Mouse (Mus musculus): ENCODE measurements at regions not wholly inside any gene's neighbourhood (a gene's known extent, or its start where the extent isn't known, plus 50 kb on each side); places are given as distances from the start of the nearest gene placed in this dataset.

GRCm38 (mm10) chr12:12882931-12883553 lies 58.7 kb downstream of the Mycn start:
- H3K4me3 ChIP-seq (ENCODE audit: insufficient read depth, low read length), result no peak overlapping the region
- H3K27ac ChIP-seq (ENCODE audit: insufficient read depth, low read depth, low read length), result no peak overlapping the region
- TF ChIP-seq POLR2A (IDR thresholded peaks at IDR 0.05; ENCODE audit: borderline replicate concordance, low read depth, low read length) (no peak), CTCF (IDR thresholded peaks at IDR 0.05; ENCODE audit: low read depth, low read length) (no peak)
- no peaks in the 10 kb centered on the region for H3K4me1 ChIP-seq (ENCODE audit: control insufficient read depth, insufficient read depth, low read length)

GRCm38 (mm10) chr12:12878031-12878430 lies 63.7 kb downstream of the Mycn start:
- no peaks in the 10 kb centered on the region for H3K4me1 ChIP-seq (ENCODE audit: control insufficient read depth, insufficient read depth, low read length)
- TF ChIP-seq POLR2A (IDR thresholded peaks at IDR 0.05; ENCODE audit: borderline replicate concordance, low read depth, low read length) (no peak), CTCF (IDR thresholded peaks at IDR 0.05; ENCODE audit: low read depth, low read length) (no peak)

GRCm38 (mm10) chr12:12877539-12877938 lies 64.2 kb downstream of the Mycn start:
- Histone ChIP-seq H3K27ac (ENCODE audit: insufficient read depth, low read depth, low read length) (no peak overlapping the region), H3K4me1 (ENCODE audit: control insufficient read depth, insufficient read depth, low read length) (no peaks in the 10 kb centered on the region), H3K4me3 (ENCODE audit: insufficient read depth, low read length) (no peak overlapping the region)
- no peak for TF ChIP-seq POLR2A (IDR thresholded peaks at IDR 0.05; ENCODE audit: borderline replicate concordance, low read depth, low read length)
- TF ChIP-seq CTCF (IDR thresholded peaks at IDR 0.05; ENCODE audit: low read depth, low read length), result no peak

More at GRCm38 (mm10) chr12:12878031-12878430, 63.7 kb downstream of the Mycn start:
- no peak overlapping the region for H3K27ac ChIP-seq (ENCODE audit: insufficient read depth, low read depth, low read length)
- H3K4me3 ChIP-seq (ENCODE audit: insufficient read depth, low read length), result no peak overlapping the region

- Histone ChIP-seq H3K27ac (ENCODE audit: insufficient read depth, low read depth, low read length) (no peak overlapping the region), H3K4me3 (ENCODE audit: insufficient read depth, low read length) (no peak overlapping the region), H3K4me1 (ENCODE audit: control insufficient read depth, insufficient read depth, low read length) (no peaks in the 10 kb centered on the region)
- TF ChIP-seq CTCF (IDR thresholded peaks at IDR 0.05; ENCODE audit: low read depth, low read length), result no peak
- no peak for TF ChIP-seq POLR2A (IDR thresholded peaks at IDR 0.05; ENCODE audit: borderline replicate concordance, low read depth, low read length)
Observed at GRCm38 (mm10) chr12:12875976-12876745, 65.6 kb downstream of the Mycn start.

GRCm38 (mm10) chr12:12873551-12873950 lies 68.2 kb downstream of the Mycn start:
- Histone ChIP-seq H3K27ac (ENCODE audit: insufficient read depth, low read depth, low read length) (no peak overlapping the region), H3K4me1 (ENCODE audit: control insufficient read depth, insufficient read depth, low read length) (no peaks in the 10 kb centered on the region), H3K4me3 (ENCODE audit: insufficient read depth, low read length) (no peak overlapping the region)
- no peak for TF ChIP-seq CTCF (IDR thresholded peaks at IDR 0.05; ENCODE audit: low read depth, low read length)
- no peak for TF ChIP-seq POLR2A (IDR thresholded peaks at IDR 0.05; ENCODE audit: borderline replicate concordance, low read depth, low read length)

GRCm38 (mm10) chr12:12872974-12873373 lies 68.7 kb downstream of the Mycn start:
- H3K4me3 ChIP-seq (ENCODE audit: insufficient read depth, low read length), result no peak overlapping the region
- no peak overlapping the region for H3K27ac ChIP-seq (ENCODE audit: insufficient read depth, low read depth, low read length)
- H3K4me1 ChIP-seq (ENCODE audit: control insufficient read depth, insufficient read depth, low read length), result no peaks in the 10 kb centered on the region
- TF ChIP-seq POLR2A (IDR thresholded peaks at IDR 0.05; ENCODE audit: borderline replicate concordance, low read depth, low read length) (no peak), CTCF (IDR thresholded peaks at IDR 0.05; ENCODE audit: low read depth, low read length) (no peak)

GRCm38 (mm10) chr12:12871272-12871671 lies 70.4 kb downstream of the Mycn start:
- no peak overlapping the region for H3K4me3 ChIP-seq (ENCODE audit: insufficient read depth, low read length)
- TF ChIP-seq CTCF (IDR thresholded peaks at IDR 0.05; ENCODE audit: low read depth, low read length), result no peak
- no peak for TF ChIP-seq POLR2A (IDR thresholded peaks at IDR 0.05; ENCODE audit: borderline replicate concordance, low read depth, low read length)
- no peak overlapping the region for H3K27ac ChIP-seq (ENCODE audit: insufficient read depth, low read depth, low read length)
- no peaks in the 10 kb centered on the region for H3K4me1 ChIP-seq (ENCODE audit: control insufficient read depth, insufficient read depth, low read length)

- TF ChIP-seq POLR2A (IDR thresholded peaks at IDR 0.05; ENCODE audit: borderline replicate concordance, low read depth, low read length) (no peak), CTCF (IDR thresholded peaks at IDR 0.05; ENCODE audit: low read depth, low read length) (no peak)
- no peak overlapping the region for H3K27ac ChIP-seq (ENCODE audit: insufficient read depth, low read depth, low read length)
- no peak overlapping the region for H3K4me3 ChIP-seq (ENCODE audit: insufficient read depth, low read length)
- H3K4me1 ChIP-seq (ENCODE audit: control insufficient read depth, insufficient read depth, low read length), result no peaks in the 10 kb centered on the region
Observed at GRCm38 (mm10) chr12:12866590-12866989, 75.1 kb downstream of the Mycn start.

- no peaks in the 10 kb centered on the region for H3K4me1 ChIP-seq (ENCODE audit: control insufficient read depth, insufficient read depth, low read length)
- TF ChIP-seq CTCF (IDR thresholded peaks at IDR 0.05; ENCODE audit: low read depth, low read length) (no peak), POLR2A (IDR thresholded peaks at IDR 0.05; ENCODE audit: borderline replicate concordance, low read depth, low read length) (no peak)
- no peak overlapping the region for H3K4me3 ChIP-seq (ENCODE audit: insufficient read depth, low read length)
- H3K27ac ChIP-seq (ENCODE audit: insufficient read depth, low read depth, low read length), result no peak overlapping the region
Observed at GRCm38 (mm10) chr12:12850681-12851080, 91.0 kb downstream of the Mycn start.

- TF ChIP-seq POLR2A (IDR thresholded peaks at IDR 0.05; ENCODE audit: borderline replicate concordance, low read depth, low read length) (no peak), CTCF (IDR thresholded peaks at IDR 0.05; ENCODE audit: low read depth, low read length) (no peak)
- Histone ChIP-seq H3K27ac (ENCODE audit: insufficient read depth, low read depth, low read length) (no peak overlapping the region), H3K4me3 (ENCODE audit: insufficient read depth, low read length) (no peak overlapping the region), H3K4me1 (ENCODE audit: control insufficient read depth, insufficient read depth, low read length) (no peaks in the 10 kb centered on the region)
Observed at GRCm38 (mm10) chr12:12846716-12847115, 95.0 kb downstream of the Mycn start.
